In genomic region chr6:139576261-139577014, GRCm38 (mm10) we compare ENCODE assay signal across 10 mouse cellular contexts. TPM values are rescaled to one million over a fixed set of nuclear protein-coding genes. Genes with fewer than 3 reads are reported as not detected.
DNase-seq lines count a peak whose midpoint lies in the region; ATAC-seq and TF ChIP-seq lines count a peak whose summit lies in the region.
"Had no signal": no experiment of that assay in that cellular context is flagged by ENCODE, and none has a peak within 500 bp of the region (broad histone marks: within the 10 kb centered on the region; RNA-seq: fewer than 3 reads in every experiment).

No protein-coding gene starts in this region.

- H3K4me1 ChIP-seq in kidney, postnatal 0 days (replicated peaks; ENCODE audit: insufficient read depth, low read length) = no peaks in the 10 kb centered on the region
- no peaks in the 10 kb centered on the region for H3K4me1 ChIP-seq in ES-Bruce4 (ENCODE audit: control insufficient read depth, insufficient read depth, low read length)
- no peaks in the 10 kb centered on the region for H3K4me1 ChIP-seq in intestine, embryonic 16.5 days (ENCODE audit: control insufficient read depth, insufficient read depth, low read length)

- H3K4me3 ChIP-seq in kidney, postnatal 0 days (replicated peaks; ENCODE audit: low read depth, low read length) = no peak overlapping the region
- no peak overlapping the region for H3K4me3 ChIP-seq in ES-Bruce4 (ENCODE audit: low read depth, low read length)
- no peak overlapping the region for H3K4me3 ChIP-seq in intestine, embryonic 16.5 days (ENCODE audit: low read length)
- H3K4me3 ChIP-seq: limb, embryonic 15.5 days had no signal

- TF ChIP-seq CTCF in kidney, postnatal 0 days (IDR thresholded peaks at IDR 0.05; ENCODE audit: low read depth) = peak; percentile 49; the same call in 1 of the 2 replicates
- peak; percentile 40 for TF ChIP-seq CTCF in ES-Bruce4 (IDR thresholded peaks at IDR 0.05; ENCODE audit: low read depth, low read length)

- DNase-seq in adrenal gland, postnatal 14 days = peak; percentile 37
- no peak for DNase-seq in adrenal gland, postnatal 4 days (ENCODE audit: low spot score in 2 of 2)
- DNase-seq in kidney, postnatal 0 days (ENCODE audit: low spot score) = no peak
- DNase-seq in kidney, adult 8-10 months = no peak
- DNase-seq in frontal cortex, postnatal 25 days (ENCODE audit: low spot score in 2 of 2) = no peak
- DNase-seq: gastrocnemius, postnatal 25 days had no signal

- no peaks in the 10 kb centered on the region for H3K9me3 ChIP-seq in kidney, postnatal 0 days (replicated peaks; ENCODE audit: low read length)
- no peaks in the 10 kb centered on the region for H3K9me3 ChIP-seq in ES-Bruce4 (replicated peaks; ENCODE audit: control insufficient read depth, insufficient read depth, low read length, poor library complexity, severe bottlenecking)
- 0 out of 2 replicates have a peak, but pooled peaks cover 3% of the 10 kb centered on the region for H3K9me3 ChIP-seq in intestine, embryonic 16.5 days (ENCODE audit: control insufficient read depth, low read length)
- H3K9me3 ChIP-seq: limb, embryonic 15.5 days had no signal

- H3K27ac ChIP-seq in kidney, postnatal 0 days = no peak overlapping the region
- no peak overlapping the region for H3K27ac ChIP-seq in ES-Bruce4 (ENCODE audit: insufficient read depth, low read length)
- no peak overlapping the region for H3K27ac ChIP-seq in intestine, embryonic 16.5 days (ENCODE audit: low read length)
- H3K27ac ChIP-seq: limb, embryonic 15.5 days had no signal

- TF ChIP-seq POLR2A in ES-Bruce4 (IDR thresholded peaks at IDR 0.05; ENCODE audit: insufficient read depth, low read length) = no peak

- no peaks in the 10 kb centered on the region for H3K36me3 ChIP-seq in kidney, postnatal 0 days (ENCODE audit: insufficient read depth, low read length)
- H3K36me3 ChIP-seq in ES-Bruce4 (ENCODE audit: control insufficient read depth, insufficient read depth, low read length, poor library complexity, severe bottlenecking) = no peaks in the 10 kb centered on the region
- no peaks in the 10 kb centered on the region for H3K36me3 ChIP-seq in intestine, embryonic 16.5 days (ENCODE audit: control insufficient read depth, insufficient read depth, low read length)
- H3K36me3 ChIP-seq: limb, embryonic 15.5 days had no signal

- no peak overlapping the region for H3K4me2 ChIP-seq in kidney, postnatal 0 days (ENCODE audit: low read length)
- H3K4me2 ChIP-seq in intestine, embryonic 16.5 days (ENCODE audit: low read depth, low read length) = no peak overlapping the region
- H3K4me2 ChIP-seq: limb, embryonic 15.5 days had no signal

- ATAC-seq in kidney, postnatal 0 days (replicated peaks; ENCODE audit: low FRiP score, low read depth) = no peak
- ATAC-seq in intestine, embryonic 16.5 days = peak; percentile 58
- no peak for ATAC-seq in CD4-positive, CD25-positive, alpha-beta regulatory T cell, adult 4 months

- H3K9ac ChIP-seq in kidney, postnatal 0 days (ENCODE audit: low read depth, low read length) = no peak overlapping the region
- H3K9ac ChIP-seq in ES-Bruce4 (ENCODE audit: low read depth, poor library complexity, severe bottlenecking) = no peak overlapping the region
- no peak overlapping the region for H3K9ac ChIP-seq in intestine, embryonic 16.5 days (ENCODE audit: low read depth, low read length)
- H3K9ac ChIP-seq: limb, embryonic 15.5 days had no signal

- 66% methylated on average over 10 of the region's 10 CpGs for WGBS in kidney, postnatal 0 days
- WGBS in intestine, embryonic 16.5 days = 65% methylated on average over 10 of the region's 10 CpGs

- TF ChIP-seq EP300 in ES-Bruce4 (IDR thresholded peaks at IDR 0.05; ENCODE audit: insufficient read depth, low read depth, low read length) = no peak

- H3K27me3 ChIP-seq in kidney, postnatal 0 days (ENCODE audit: insufficient read depth, low read length) = no peaks in the 10 kb centered on the region
- H3K27me3 ChIP-seq in ES-Bruce4 (ENCODE audit: control insufficient read depth, insufficient read depth, low read length, poor library complexity, severe bottlenecking) = no peaks in the 10 kb centered on the region
- H3K27me3 ChIP-seq in intestine, embryonic 16.5 days (replicated peaks; ENCODE audit: control insufficient read depth, insufficient read depth, low read length) = no peaks in the 10 kb centered on the region
- H3K27me3 ChIP-seq: limb, embryonic 15.5 days had no signal

RNA-seq across cellular contexts. Expression of gene Pik3c2g, which starts 10.6 kb away (rescaled TPM):
- total RNA-seq in adrenal gland, postnatal 14 days (2021) = 4.5 and 9.5 TPM in 2 replicates
- 1 to 10 TPM; 1.6 to 2.5 TPM for total RNA-seq in adrenal gland, postnatal 4 days (2021)
- polyA plus RNA-seq in kidney, postnatal 0 days (2015; fragmentation: Nextera tagmentation; extraction: Ambion mirVana) = 0.28 and 0.60 TPM in 2 replicates
- polyA plus RNA-seq in ES-Bruce4 (2011; ENCODE audit: insufficient read depth, insufficient read length, low read depth, missing spikeins) = not detected in 2 replicates
- 0.29 and 0.94 TPM in 2 replicates for polyA plus RNA-seq in intestine, embryonic 16.5 days (2015; fragmentation: Nextera tagmentation; extraction: Ambion mirVana)
- not detected for polyA plus RNA-seq in CD4-positive, CD25-positive, alpha-beta regulatory T cell, adult 4 months (2017; shearing (Covaris generic))
- total RNA-seq: gastrocnemius, postnatal 25 days had no signal
